Mouse (Mus musculus) liver, embryonic 14.5 days (tissue): Measurements from ENCODE around the gene Cfap54.

Source experiments
- CTCF ChIP-seq: IDR thresholded peaks from 2 replicates; pipeline ENCODE4 v1.5.1; 2016; ENCODE audit warnings: antibody characterized with exemption, low read depth, control low read depth
- EP300 ChIP-seq: IDR thresholded peaks from 2 replicates; pipeline ENCODE4 v1.6.1; 2016; ENCODE audit warnings: antibody characterized with exemption, low read depth

DNA sequence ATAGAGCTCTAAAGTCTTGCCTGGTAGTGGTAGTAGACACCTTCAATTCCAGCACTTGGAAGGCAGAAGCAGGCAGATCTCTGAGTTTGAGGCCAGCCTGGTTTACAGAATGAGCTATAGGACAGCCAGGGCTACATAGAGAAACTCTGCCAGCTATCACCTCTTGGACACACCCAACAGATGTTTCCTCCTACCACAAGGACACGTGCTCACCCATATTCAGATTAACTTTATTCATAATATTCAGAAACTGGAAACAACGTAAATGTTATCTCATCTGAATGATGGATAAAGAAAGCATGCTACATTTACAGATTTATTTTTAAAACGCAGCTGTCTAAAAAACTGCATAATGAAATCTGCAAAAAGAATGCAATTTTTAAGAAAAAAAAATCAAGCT lies 351.1 kb downstream of the Cfap54 start:
- TF ChIP-seq CTCF = no peak
- TF ChIP-seq EP300 = no peak
